ENCODE assay signal across 19 mouse cellular contexts in the genomic region with DNA sequence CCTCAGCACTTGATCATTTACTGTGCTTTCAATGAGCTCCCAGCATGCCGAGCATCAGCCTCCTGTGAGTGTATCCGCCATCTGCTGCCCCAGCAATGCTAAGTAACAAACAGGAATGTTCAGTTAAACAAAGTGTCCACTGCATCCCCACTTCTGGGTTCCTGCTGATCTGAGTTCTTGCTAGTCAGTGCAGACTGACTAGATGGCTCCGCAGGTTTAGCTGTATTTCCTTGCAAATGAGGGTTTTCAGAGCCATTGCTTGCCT.
DNase-seq lines count a peak whose midpoint lies in the region; ATAC-seq lines count a peak whose summit lies in the region.
"Had no signal": no experiment of that assay in that cellular context is flagged by ENCODE, and none has a peak within 500 bp of the region (broad histone marks: within the 10 kb centered on the region; RNA-seq: fewer than 3 reads in every experiment).

No protein-coding gene starts in this region.

- H3K9ac ChIP-seq in limb, embryonic 11.5 days (ENCODE audit: low read length) = no peak overlapping the region
- H3K9ac ChIP-seq: heart, embryonic 12.5 days; liver, embryonic 12.5 days; lung, embryonic 15.5 days; midbrain, embryonic 13.5 days had no signal

- peak; percentile 24 for DNase-seq in brain, adult 2 months (ENCODE audit: low read depth, low spot score)
- DNase-seq in embryonic facial prominence, embryonic 10.5 days (ENCODE audit: low spot score) = no peak
- peak; percentile 25 for DNase-seq in layer of hippocampus, adult 11-12 months (ENCODE audit: low spot score)
- no peak for DNase-seq in limb, embryonic 11.5 days (ENCODE audit: low spot score)
- DNase-seq in kidney, adult 11 months = no peak
- DNase-seq in cerebellum, postnatal 36 days = no peak
- no peak for DNase-seq in ovary, postnatal 14 days (ENCODE audit: low spot score)
- DNase-seq: adrenal gland, postnatal 25 days; cerebellum, adult 9-10 months; heart, postnatal 36 days; kidney, adult 8-10 months; retina, postnatal 1 day; right cerebral cortex, postnatal 4 days had no signal

- H3K36me3 ChIP-seq in embryonic facial prominence, embryonic 10.5 days (replicated peaks) = no peaks in the 10 kb centered on the region
- H3K36me3 ChIP-seq in limb, embryonic 11.5 days (ENCODE audit: control insufficient read depth, insufficient read depth, low read length) = no peaks in the 10 kb centered on the region
- H3K36me3 ChIP-seq: heart, embryonic 12.5 days; liver, embryonic 12.5 days; lung, embryonic 15.5 days; midbrain, embryonic 13.5 days had no signal

- H3K27ac ChIP-seq in embryonic facial prominence, embryonic 10.5 days (replicated peaks) = peak overlapping the region; percentile 75
- peak overlapping the region; percentile 74 for H3K27ac ChIP-seq in limb, embryonic 11.5 days (replicated peaks; ENCODE audit: low read depth, low read length)
- H3K27ac ChIP-seq: hindbrain, postnatal 0 days; liver, embryonic 12.5 days; lung, embryonic 15.5 days; midbrain, embryonic 13.5 days had no signal

- H3K4me2 ChIP-seq in limb, embryonic 11.5 days (ENCODE audit: low read depth, severe bottlenecking) = no peak overlapping the region
- H3K4me2 ChIP-seq: heart, embryonic 12.5 days; liver, embryonic 12.5 days; lung, embryonic 15.5 days; midbrain, embryonic 13.5 days had no signal

- H3K4me3 ChIP-seq in embryonic facial prominence, embryonic 10.5 days = no peak overlapping the region
- H3K4me3 ChIP-seq in limb, embryonic 11.5 days (ENCODE audit: low read depth, low read length) = no peak overlapping the region
- H3K4me3 ChIP-seq: heart, embryonic 12.5 days; liver, embryonic 12.5 days; lung, embryonic 15.5 days; midbrain, embryonic 13.5 days had no signal

- WGBS in embryonic facial prominence, embryonic 10.5 days = 77% methylated on average over 3 of the region's 3 CpGs
- WGBS in limb, embryonic 11.5 days = 78% methylated on average over 3 of the region's 3 CpGs

- 0 out of 2 replicates have a peak, but pooled peaks cover 5% of the 10 kb centered on the region for H3K27me3 ChIP-seq in embryonic facial prominence, embryonic 10.5 days (replicated peaks; ENCODE audit: low read depth, poor library complexity, severe bottlenecking)
- H3K27me3 ChIP-seq in limb, embryonic 11.5 days (ENCODE audit: control insufficient read depth, insufficient read depth, low read length) = no peaks in the 10 kb centered on the region
- H3K27me3 ChIP-seq: heart, embryonic 12.5 days; lung, embryonic 15.5 days; midbrain, embryonic 13.5 days had no signal

- no peaks in the 10 kb centered on the region for H3K9me3 ChIP-seq in embryonic facial prominence, embryonic 10.5 days
- no peaks in the 10 kb centered on the region for H3K9me3 ChIP-seq in limb, embryonic 11.5 days (ENCODE audit: control insufficient read depth, low read length)
- H3K9me3 ChIP-seq: heart, embryonic 12.5 days; liver, embryonic 12.5 days; lung, embryonic 15.5 days; midbrain, embryonic 13.5 days had no signal

- H3K4me1 ChIP-seq in embryonic facial prominence, embryonic 10.5 days = peaks cover 31% of the 10 kb centered on the region
- H3K4me1 ChIP-seq in limb, embryonic 11.5 days (ENCODE audit: control insufficient read depth, insufficient read depth, low read length) = peaks cover 10% of the 10 kb centered on the region
- H3K4me1 ChIP-seq: lung, embryonic 15.5 days had no signal

- no peak for ATAC-seq in limb, embryonic 11.5 days (ENCODE audit: insufficient number of reproducible peaks, low FRiP score, low TSS enrichment, low read depth)
- ATAC-seq: hindbrain, postnatal 0 days; liver, embryonic 12.5 days; midbrain, embryonic 13.5 days; Patski had no signal

Comparison
In these comparisons a context has a peak if more than half of its experiments do, and no peak if none do; other contexts are left out.
1. DNase-seq: peak in brain, adult 2 months (single experiment) and layer of hippocampus, adult 11-12 months (single experiment); none in embryonic facial prominence, embryonic 10.5 days (single experiment), limb, embryonic 11.5 days (single experiment), kidney, adult 11 months (single experiment), cerebellum, postnatal 36 days (0 of 2) and ovary, postnatal 14 days (single experiment).